Comparison of ENCODE assay signal across 20 mouse cellular contexts in genomic region chr17:64096811-64097210, GRCm38 (mm10).
DNase-seq lines count a peak whose midpoint lies in the region; ATAC-seq and TF ChIP-seq lines count a peak whose summit lies in the region.
"Had no signal": no experiment of that assay in that cellular context is flagged by ENCODE, and none has a peak within 500 bp of the region (broad histone marks: within the 10 kb centered on the region; RNA-seq: fewer than 3 reads in every experiment).

No protein-coding gene starts in this region.

- H3K36me3 ChIP-seq in hindbrain, embryonic 12.5 days = no peaks in the 10 kb centered on the region
- H3K36me3 ChIP-seq in hindbrain, embryonic 16.5 days (ENCODE audit: control insufficient read depth, insufficient read depth, low read length) = no peaks in the 10 kb centered on the region
- no peaks in the 10 kb centered on the region for H3K36me3 ChIP-seq in lung, postnatal 0 days (ENCODE audit: insufficient read depth, low read length)
- H3K36me3 ChIP-seq in neural tube, embryonic 15.5 days = no peaks in the 10 kb centered on the region
- H3K36me3 ChIP-seq: forebrain, embryonic 15.5 days; heart, embryonic 15.5 days had no signal

- no peak overlapping the region for H3K9ac ChIP-seq in hindbrain, embryonic 12.5 days
- H3K9ac ChIP-seq in hindbrain, embryonic 16.5 days (ENCODE audit: low read depth, low read length) = no peak overlapping the region
- no peak overlapping the region for H3K9ac ChIP-seq in lung, postnatal 0 days (replicated peaks; ENCODE audit: low read depth)
- H3K9ac ChIP-seq in neural tube, embryonic 15.5 days (replicated peaks) = no peak overlapping the region
- H3K9ac ChIP-seq: forebrain, embryonic 15.5 days; heart, embryonic 15.5 days had no signal

- no peak for ATAC-seq in hindbrain, embryonic 12.5 days (ENCODE audit: low FRiP score)
- ATAC-seq in hindbrain, embryonic 16.5 days = no peak
- ATAC-seq in lung, postnatal 0 days = peak; percentile 70
- no peak for ATAC-seq in neural tube, embryonic 15.5 days (ENCODE audit: low FRiP score)
- ATAC-seq: activated CD4-positive, CD25-positive, alpha-beta regulatory T cell, adult 4 months; forebrain, embryonic 15.5 days; Patski had no signal

- no peak for TF ChIP-seq CTCF in lung, postnatal 0 days (IDR thresholded peaks at IDR 0.05)

- no peaks in the 10 kb centered on the region for H3K9me3 ChIP-seq in hindbrain, embryonic 12.5 days (replicated peaks)
- H3K9me3 ChIP-seq in hindbrain, embryonic 16.5 days (ENCODE audit: control insufficient read depth, low read length) = no peaks in the 10 kb centered on the region
- H3K9me3 ChIP-seq in lung, postnatal 0 days (ENCODE audit: low read length) = no peaks in the 10 kb centered on the region
- no peaks in the 10 kb centered on the region for H3K9me3 ChIP-seq in neural tube, embryonic 15.5 days (replicated peaks)
- H3K9me3 ChIP-seq: forebrain, embryonic 15.5 days; heart, embryonic 15.5 days had no signal

- TF ChIP-seq EP300 in lung, postnatal 0 days (IDR thresholded peaks at IDR 0.05) = peak; percentile 77

- peak; percentile 29 for DNase-seq in lung, postnatal 0 days (ENCODE audit: low spot score)
- DNase-seq in lung, postnatal 25 days (ENCODE audit: low spot score) = no peak
- DNase-seq in neural tube, embryonic 10.5 days (ENCODE audit: extremely low spot score, low spot score) = no peak
- no peak for DNase-seq in kidney, postnatal 36 days
- DNase-seq: adrenal gland, postnatal 14 days; cerebellum, adult 11-12 months; cerebellum, adult 9-11 months; cerebellum, postnatal 36 days; gastrocnemius, postnatal 14 days; heart, adult 2 months; heart, postnatal 14 days had no signal

- no peak overlapping the region for H3K4me3 ChIP-seq in hindbrain, embryonic 12.5 days
- no peak overlapping the region for H3K4me3 ChIP-seq in hindbrain, embryonic 16.5 days (ENCODE audit: low read length)
- H3K4me3 ChIP-seq in lung, postnatal 0 days (ENCODE audit: low read depth, low read length) = no peak overlapping the region
- no peak overlapping the region for H3K4me3 ChIP-seq in neural tube, embryonic 15.5 days (replicated peaks)
- H3K4me3 ChIP-seq: forebrain, embryonic 15.5 days; heart, adult 2 months; heart, embryonic 15.5 days had no signal

- H3K27me3 ChIP-seq in hindbrain, embryonic 12.5 days = no peaks in the 10 kb centered on the region
- H3K27me3 ChIP-seq in hindbrain, embryonic 16.5 days (replicated peaks; ENCODE audit: control insufficient read depth, insufficient read depth, low read length) = no peaks in the 10 kb centered on the region
- H3K27me3 ChIP-seq in lung, postnatal 0 days (replicated peaks; ENCODE audit: insufficient read depth, low read length) = no peaks in the 10 kb centered on the region
- H3K27me3 ChIP-seq in neural tube, embryonic 15.5 days (replicated peaks) = no peaks in the 10 kb centered on the region
- H3K27me3 ChIP-seq: CH12.LX; forebrain, embryonic 15.5 days; heart, embryonic 15.5 days; Patski had no signal

- WGBS in hindbrain, embryonic 12.5 days = 90% methylated on average over 3 of the region's 3 CpGs
- 93% methylated on average over 3 of the region's 3 CpGs for WGBS in hindbrain, embryonic 16.5 days
- WGBS in lung, postnatal 0 days = 60% methylated on average over 3 of the region's 3 CpGs
- WGBS in neural tube, embryonic 15.5 days = 89% methylated on average over 3 of the region's 3 CpGs

- H3K4me1 ChIP-seq in hindbrain, embryonic 12.5 days = peaks cover 10% of the 10 kb centered on the region; the same call in 1 of the 2 replicates
- H3K4me1 ChIP-seq in hindbrain, embryonic 16.5 days (ENCODE audit: control insufficient read depth, insufficient read depth, low read depth, low read length) = no peaks in the 10 kb centered on the region; the same call in none of the 2 replicates
- H3K4me1 ChIP-seq in lung, postnatal 0 days (ENCODE audit: insufficient read depth, low read depth, low read length) = 0 out of 2 replicates have a peak, but pooled peaks cover 2% of the 10 kb centered on the region
- peaks cover 14% of the 10 kb centered on the region for H3K4me1 ChIP-seq in neural tube, embryonic 15.5 days

- H3K4me2 ChIP-seq in hindbrain, embryonic 12.5 days (replicated peaks) = no peak overlapping the region
- H3K4me2 ChIP-seq in hindbrain, embryonic 16.5 days (ENCODE audit: low read length) = no peak overlapping the region
- H3K4me2 ChIP-seq in lung, postnatal 0 days (replicated peaks; ENCODE audit: low read depth, low read length) = no peak overlapping the region
- H3K4me2 ChIP-seq in neural tube, embryonic 15.5 days = no peak overlapping the region
- H3K4me2 ChIP-seq: forebrain, embryonic 15.5 days; heart, embryonic 11.5 days; heart, embryonic 15.5 days had no signal

- H3K27ac ChIP-seq in hindbrain, embryonic 12.5 days = 0 out of 2 replicates have a peak overlapping the region, but pooled peaks have one; percentile 60
- H3K27ac ChIP-seq in hindbrain, embryonic 16.5 days (ENCODE audit: low read depth, low read length) = no peak overlapping the region
- H3K27ac ChIP-seq in lung, postnatal 0 days (ENCODE audit: low read length) = peak overlapping the region; percentile 26; the same call in 1 of the 2 replicates
- 0 out of 2 replicates have a peak overlapping the region, but pooled peaks have one; percentile 0 for H3K27ac ChIP-seq in neural tube, embryonic 15.5 days (replicated peaks)
- H3K27ac ChIP-seq: heart, adult 2 months; heart, embryonic 15.5 days had no signal
